Mouse (Mus musculus): ENCODE results near the gene Ubald2. TPM values are rescaled to one million over a fixed set of nuclear protein-coding genes. Genes with fewer than 3 reads are reported as not detected.
"Not testable (repeated sequence)": the region's sequence is repeated elsewhere in the genome, so short reads cannot be mapped to it uniquely, and the experiment has no call there.

Gene Ubald2
- polyA plus RNA-seq, 1 experiment from 2014 or later = 95.5 TPM

DNA sequence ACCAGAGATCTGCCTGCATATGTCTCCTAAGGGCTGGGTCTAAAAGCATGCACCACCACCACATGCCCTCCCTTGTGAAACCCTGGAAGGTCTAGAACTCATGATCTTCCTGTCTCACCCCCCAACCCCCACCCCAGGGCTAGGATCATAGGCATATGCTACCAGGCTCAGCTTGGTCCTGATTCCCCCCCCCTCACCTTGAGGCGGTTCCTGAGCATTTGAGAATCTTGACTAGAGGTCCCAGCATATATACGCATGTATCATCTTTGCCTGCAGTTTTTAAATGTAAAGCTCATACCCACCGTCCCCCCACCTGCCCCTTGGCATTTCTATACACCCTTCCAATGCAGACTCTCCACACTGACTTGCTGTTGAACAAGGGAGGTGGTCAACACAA lies 37.0 kb upstream of the Ubald2 start:
- no peak for DNase-seq (ENCODE audit: low spot score)
- no peaks in the 10 kb centered on the region for H3K4me1 ChIP-seq (ENCODE audit: control insufficient read depth, insufficient read depth, low read length)
- 94% methylated on average over 3 of the region's 3 CpGs for WGBS

DNA sequence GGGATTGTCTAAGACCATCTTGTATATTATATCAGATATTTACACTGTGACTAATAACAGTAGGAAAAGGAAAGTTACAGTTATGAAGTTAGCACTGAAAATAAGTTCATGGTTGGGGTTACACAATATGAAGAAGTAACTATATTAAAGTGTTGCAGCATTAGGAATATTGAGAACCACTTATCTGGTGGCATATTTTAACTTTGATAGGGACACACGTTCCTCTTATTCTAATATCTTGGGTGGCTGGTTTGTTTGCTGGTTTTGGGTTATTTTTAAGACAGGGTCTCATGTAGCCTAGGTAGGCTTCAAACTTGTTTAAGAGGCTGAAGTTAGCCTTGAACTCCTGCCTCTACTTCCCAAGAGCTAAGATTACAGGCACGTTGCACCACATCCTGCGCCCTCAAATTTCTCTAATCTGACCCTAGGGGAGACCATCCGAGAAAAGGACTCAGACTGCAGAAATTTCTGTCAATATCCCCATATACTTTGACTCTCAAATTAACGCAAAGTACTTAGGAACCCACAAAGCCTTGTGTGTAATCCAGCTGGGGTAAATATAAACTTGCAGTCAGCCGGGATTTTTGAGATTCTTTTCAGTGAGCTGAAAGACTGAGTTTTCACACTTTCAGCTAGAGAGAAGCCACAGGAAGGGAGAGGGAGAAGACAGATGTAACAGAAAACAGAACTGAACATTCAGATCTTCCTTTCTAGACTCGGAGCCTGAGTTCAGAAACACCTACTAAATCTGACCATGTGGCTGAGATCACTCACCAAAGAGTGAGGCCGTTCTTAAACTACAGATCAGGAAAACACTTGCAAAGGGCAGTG lies 36.2 kb upstream of the Ubald2 start:
- no peak for ATAC-seq
- H3K4me3 ChIP-seq (ENCODE audit: low read depth, low read length) = no peak overlapping the region
- H3K27ac ChIP-seq (ENCODE audit: low read depth, low read length) = no peak overlapping the region
- DNase-seq (ENCODE audit: low spot score) = no peak
- no peaks in the 10 kb centered on the region for H3K9me3 ChIP-seq (replicated peaks; ENCODE audit: control insufficient read depth, low read length)
- H3K4me2 ChIP-seq (ENCODE audit: low read length) = no peak overlapping the region
- no peaks in the 10 kb centered on the region for H3K4me1 ChIP-seq (ENCODE audit: control insufficient read depth, insufficient read depth, low read length)
- peaks cover 10% of the 10 kb centered on the region; the same call in 1 of the 2 replicates for H3K36me3 ChIP-seq (ENCODE audit: control insufficient read depth, insufficient read depth, low read length)
- no peaks in the 10 kb centered on the region for H3K27me3 ChIP-seq (replicated peaks; ENCODE audit: control insufficient read depth, insufficient read depth, low read length)
- no peak overlapping the region; the same call in 1 of the 2 replicates for H3K9ac ChIP-seq (ENCODE audit: low read length)
- WGBS = 86% methylated on average over 8 of the region's 8 CpGs

More for the DNA sequence above, 37.0 kb upstream of the Ubald2 start:
- no peak overlapping the region for H3K4me3 ChIP-seq (ENCODE audit: low read depth, low read length)
- no peak overlapping the region for H3K4me2 ChIP-seq (ENCODE audit: low read length)
- H3K27ac ChIP-seq (ENCODE audit: low read depth, low read length) = no peak overlapping the region
- no peaks in the 10 kb centered on the region for H3K27me3 ChIP-seq (replicated peaks; ENCODE audit: control insufficient read depth, insufficient read depth, low read length)
- H3K9ac ChIP-seq (ENCODE audit: low read length) = no peak overlapping the region
- no peaks in the 10 kb centered on the region for H3K9me3 ChIP-seq (replicated peaks; ENCODE audit: control insufficient read depth, low read length)
- ATAC-seq = no peak
- H3K36me3 ChIP-seq (ENCODE audit: control insufficient read depth, insufficient read depth, low read length) = peaks cover 10% of the 10 kb centered on the region; the same call in 1 of the 2 replicates

DNA sequence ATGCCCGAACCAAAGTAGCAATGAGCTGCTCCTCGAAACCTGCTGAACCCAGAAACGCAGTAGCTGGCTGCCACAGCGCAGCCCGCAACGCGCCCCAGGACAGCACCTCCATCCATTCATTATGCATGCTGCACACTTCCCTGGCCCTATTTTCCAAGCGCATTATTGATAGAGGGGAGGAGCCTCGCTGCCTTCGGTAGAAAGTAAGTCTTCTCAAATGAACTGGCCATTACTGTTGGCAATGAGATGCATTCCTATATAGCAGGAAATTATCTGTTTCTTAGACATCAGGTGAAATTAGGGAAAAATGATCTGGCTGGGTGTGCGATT lies 35.6 kb upstream of the Ubald2 start:
- Histone ChIP-seq H3K27ac (ENCODE audit: low read depth, low read length) (no peak overlapping the region), H3K4me2 (ENCODE audit: low read length) (no peak overlapping the region), H3K36me3 (ENCODE audit: control insufficient read depth, insufficient read depth, low read length) (peaks cover 13% of the 10 kb centered on the region), H3K9me3 (replicated peaks; ENCODE audit: control insufficient read depth, low read length) (no peaks in the 10 kb centered on the region), H3K9ac (ENCODE audit: low read length) (no peak overlapping the region; the same call in 1 of the 2 replicates), H3K27me3 (replicated peaks; ENCODE audit: control insufficient read depth, insufficient read depth, low read length) (no peaks in the 10 kb centered on the region), H3K4me1 (ENCODE audit: control insufficient read depth, insufficient read depth, low read length) (no peaks in the 10 kb centered on the region), H3K4me3 (ENCODE audit: low read depth, low read length) (no peak overlapping the region)
- DNase-seq (ENCODE audit: low spot score) = no peak
- WGBS = 75% methylated on average over 11 of the region's 11 CpGs
- no peak for ATAC-seq

DNA sequence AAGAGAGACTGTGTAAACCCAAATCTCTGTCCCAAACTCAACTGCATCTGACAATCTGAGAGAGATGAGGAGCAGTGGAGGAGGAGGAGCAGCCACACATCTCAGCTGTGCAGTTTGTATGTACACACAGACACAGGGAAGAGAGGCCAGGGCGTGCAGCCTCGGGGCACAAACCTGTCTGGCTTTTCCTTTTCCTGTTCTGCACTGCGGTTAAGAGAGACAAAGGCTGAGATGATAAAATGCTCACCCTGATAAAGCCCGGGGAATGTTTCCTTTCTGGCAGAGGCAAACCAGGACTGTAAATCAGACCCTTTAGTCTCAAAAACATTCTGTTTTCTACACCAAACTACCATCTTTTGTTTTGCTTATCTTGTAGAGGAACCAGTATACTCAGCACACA lies 33.3 kb upstream of the Ubald2 start:
- no peak overlapping the region for H3K27ac ChIP-seq (ENCODE audit: low read depth, low read length)
- H3K4me3 ChIP-seq (ENCODE audit: low read depth, low read length) = no peak overlapping the region
- 80% methylated on average over 4 of the region's 4 CpGs for WGBS

DNA sequence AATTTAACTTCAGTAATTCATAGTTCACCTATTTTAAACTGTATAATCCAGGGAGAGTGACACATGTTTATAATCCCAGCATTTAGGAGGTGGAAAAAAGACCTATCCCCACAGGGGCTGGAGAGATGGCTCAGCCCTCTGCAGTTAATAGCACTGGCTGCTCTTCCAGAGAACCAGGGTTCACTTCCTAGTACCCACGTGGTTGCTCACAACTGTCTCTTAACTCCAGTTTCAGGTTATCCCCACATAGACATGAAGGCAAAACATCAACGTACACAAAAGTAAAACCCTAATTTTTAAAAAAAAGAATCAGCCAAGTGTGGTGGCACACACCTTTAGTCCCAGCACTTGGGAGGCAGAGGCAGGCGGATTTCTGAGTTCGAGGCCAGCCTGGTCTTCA lies 28.3 kb upstream of the Ubald2 start:
- Histone ChIP-seq H3K4me2 (ENCODE audit: low read length) (no peak overlapping the region), H3K9ac (ENCODE audit: low read length) (no peak overlapping the region), H3K4me3 (ENCODE audit: low read depth, low read length) (no peak overlapping the region), H3K4me1 (ENCODE audit: control insufficient read depth, insufficient read depth, low read length) (no peaks in the 10 kb centered on the region), H3K36me3 (ENCODE audit: control insufficient read depth, insufficient read depth, low read length) (peaks cover 11% of the 10 kb centered on the region), H3K9me3 (replicated peaks; ENCODE audit: control insufficient read depth, low read length) (no peaks in the 10 kb centered on the region), H3K27ac (ENCODE audit: low read depth, low read length) (no peak overlapping the region), H3K27me3 (replicated peaks; ENCODE audit: control insufficient read depth, insufficient read depth, low read length) (no peaks in the 10 kb centered on the region)
- 92% methylated on average over 4 of the region's 4 CpGs for WGBS
- ATAC-seq (no peak), DNase-seq (ENCODE audit: low spot score) (no peak)

More for the DNA sequence above, 33.3 kb upstream of the Ubald2 start:
- DNase-seq (ENCODE audit: low spot score) = no peak
- Histone ChIP-seq H3K9ac (ENCODE audit: low read length) (no peak overlapping the region), H3K4me2 (ENCODE audit: low read length) (no peak overlapping the region), H3K36me3 (ENCODE audit: control insufficient read depth, insufficient read depth, low read length) (peaks cover 15% of the 10 kb centered on the region), H3K27me3 (replicated peaks; ENCODE audit: control insufficient read depth, insufficient read depth, low read length) (no peaks in the 10 kb centered on the region), H3K9me3 (replicated peaks; ENCODE audit: control insufficient read depth, low read length) (no peaks in the 10 kb centered on the region), H3K4me1 (ENCODE audit: control insufficient read depth, insufficient read depth, low read length) (no peaks in the 10 kb centered on the region)
- no peak for ATAC-seq

DNA sequence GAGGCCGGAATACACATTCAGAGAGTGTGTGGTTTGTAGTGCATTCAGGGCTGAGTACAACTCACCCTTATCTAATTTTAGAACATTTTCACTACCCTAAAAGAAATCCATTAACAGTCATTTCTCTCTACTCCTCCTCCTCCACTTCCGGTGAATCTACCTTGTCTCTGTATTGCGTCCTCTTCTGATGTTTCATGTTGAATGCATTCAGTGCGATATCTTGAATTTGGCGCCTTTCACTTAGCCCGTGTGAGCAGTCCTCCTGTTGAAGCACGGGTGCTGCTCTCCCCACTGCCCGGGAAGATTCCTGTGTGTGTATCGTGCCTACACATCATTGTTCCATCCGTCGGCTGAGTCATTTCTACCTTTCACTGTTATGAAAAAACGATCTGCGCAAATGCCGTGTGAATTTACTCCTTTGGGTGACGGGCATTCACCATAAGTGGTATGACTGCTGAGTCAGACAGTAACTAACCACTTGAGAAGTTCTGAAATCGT lies 27.6 kb upstream of the Ubald2 start:
- 95% methylated on average over 16 of the region's 16 CpGs for WGBS
- no peak overlapping the region for H3K4me3 ChIP-seq (ENCODE audit: low read depth, low read length)
- no peak overlapping the region for H3K4me2 ChIP-seq (ENCODE audit: low read length)
- no peak for DNase-seq (ENCODE audit: low spot score)
- peaks cover 11% of the 10 kb centered on the region for H3K36me3 ChIP-seq (ENCODE audit: control insufficient read depth, insufficient read depth, low read length)
- H3K27me3 ChIP-seq (replicated peaks; ENCODE audit: control insufficient read depth, insufficient read depth, low read length) = no peaks in the 10 kb centered on the region
- no peaks in the 10 kb centered on the region for H3K9me3 ChIP-seq (replicated peaks; ENCODE audit: control insufficient read depth, low read length)
- ATAC-seq = no peak
- peaks cover 5% of the 10 kb centered on the region; the same call in 1 of the 2 replicates for H3K4me1 ChIP-seq (ENCODE audit: control insufficient read depth, insufficient read depth, low read length)
- no peak overlapping the region for H3K9ac ChIP-seq (ENCODE audit: low read length)
- no peak overlapping the region for H3K27ac ChIP-seq (ENCODE audit: low read depth, low read length)

DNA sequence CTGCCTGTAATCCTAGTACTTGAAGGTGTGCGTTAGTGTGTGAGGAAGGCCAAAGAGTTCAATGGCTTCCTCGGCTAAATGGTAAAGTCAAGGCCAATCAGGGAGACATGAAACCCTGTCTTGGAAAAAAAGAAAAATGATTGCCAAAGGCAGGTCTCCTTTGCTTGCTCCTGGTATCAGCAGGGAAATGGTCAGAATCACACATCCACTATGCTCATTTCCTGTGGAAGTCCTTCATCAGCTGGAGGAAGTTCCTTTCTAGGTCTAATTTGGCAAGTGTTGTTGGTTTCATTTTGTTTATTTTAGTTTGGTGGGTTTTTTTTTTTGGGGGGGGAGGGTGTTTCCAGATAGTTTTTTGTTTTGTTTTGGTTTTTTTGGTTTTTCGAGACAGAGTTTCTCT lies 24.9 kb upstream of the Ubald2 start:
- no peak for ATAC-seq
- H3K4me3 ChIP-seq (ENCODE audit: low read depth, low read length) = no peak overlapping the region
- no peak overlapping the region for H3K9ac ChIP-seq (ENCODE audit: low read length)
- H3K9me3 ChIP-seq (replicated peaks; ENCODE audit: control insufficient read depth, low read length) = no peaks in the 10 kb centered on the region
- H3K4me2 ChIP-seq (ENCODE audit: low read length) = no peak overlapping the region
- 93% methylated on average over 3 of the region's 3 CpGs for WGBS
- no peak overlapping the region for H3K27ac ChIP-seq (ENCODE audit: low read depth, low read length)
- H3K36me3 ChIP-seq (ENCODE audit: control insufficient read depth, insufficient read depth, low read length) = peaks cover 2% of the 10 kb centered on the region
- no peaks in the 10 kb centered on the region for H3K27me3 ChIP-seq (replicated peaks; ENCODE audit: control insufficient read depth, insufficient read depth, low read length)
- peaks cover 15% of the 10 kb centered on the region; the same call in 1 of the 2 replicates for H3K4me1 ChIP-seq (ENCODE audit: control insufficient read depth, insufficient read depth, low read length)
- no peak for DNase-seq (ENCODE audit: low spot score)

DNA sequence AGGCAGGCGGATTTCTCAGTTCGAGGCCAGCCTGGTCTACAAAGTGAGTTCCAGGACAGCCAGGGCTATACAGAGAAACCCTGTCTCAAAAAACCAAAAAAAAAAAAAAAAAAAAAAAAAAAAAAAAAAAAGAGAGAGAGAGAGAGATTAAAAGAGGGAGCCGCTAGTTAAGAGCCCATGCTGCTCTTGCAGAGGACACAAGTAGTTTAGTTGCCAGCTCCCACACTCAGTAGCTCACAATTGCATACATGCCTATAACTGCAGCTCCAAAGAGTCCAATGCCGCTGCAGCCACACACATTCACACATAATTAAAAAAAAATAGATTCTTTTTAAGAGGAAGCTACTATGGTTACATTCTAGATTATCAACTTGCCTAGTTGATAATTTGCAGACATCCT lies 23.5 kb upstream of the Ubald2 start:
- not testable (repeated sequence) for DNase-seq (ENCODE audit: low spot score); H3K36me3 ChIP-seq (ENCODE audit: control insufficient read depth, insufficient read depth, low read length); H3K9ac ChIP-seq (ENCODE audit: low read length); H3K27ac ChIP-seq (ENCODE audit: low read depth, low read length); ATAC-seq; H3K4me3 ChIP-seq (ENCODE audit: low read depth, low read length); H3K27me3 ChIP-seq (replicated peaks; ENCODE audit: control insufficient read depth, insufficient read depth, low read length); H3K9me3 ChIP-seq (replicated peaks; ENCODE audit: control insufficient read depth, low read length)
- Histone ChIP-seq H3K4me2 (ENCODE audit: low read length) (peak overlapping the region; percentile 94), H3K4me1 (ENCODE audit: control insufficient read depth, insufficient read depth, low read length) (peaks cover 15% of the 10 kb centered on the region; the same call in 1 of the 2 replicates)
- 83% methylated on average over 3 of the region's 4 CpGs for WGBS

DNA sequence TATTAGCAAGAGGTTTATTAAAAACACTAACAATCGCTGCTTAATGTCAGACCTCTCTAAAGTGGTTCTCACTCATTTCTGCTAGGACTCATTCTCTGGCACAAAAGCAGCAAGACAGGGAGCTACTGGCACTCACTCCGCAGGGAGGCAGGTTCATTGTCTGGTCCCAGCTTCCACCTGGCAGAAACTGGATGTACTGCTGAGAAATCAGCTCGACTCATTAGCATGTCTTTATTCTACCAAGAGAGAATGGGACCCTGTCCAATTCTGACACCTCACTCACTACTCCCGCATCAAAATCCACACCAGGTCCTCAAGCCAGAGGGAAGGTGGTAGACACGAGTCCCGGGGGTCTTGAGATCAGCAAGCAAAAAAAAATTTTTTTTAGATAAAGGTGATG lies 22.3 kb upstream of the Ubald2 start:
- no peak for ATAC-seq
- H3K36me3 ChIP-seq (ENCODE audit: control insufficient read depth, insufficient read depth, low read length) = no peaks in the 10 kb centered on the region
- DNase-seq (ENCODE audit: low spot score) = peak; percentile 71
- H3K9ac ChIP-seq (ENCODE audit: low read length) = peak overlapping the region; percentile 96
- H3K27ac ChIP-seq (ENCODE audit: low read depth, low read length) = no peak overlapping the region
- 1% methylated on average over 6 of the region's 6 CpGs for WGBS
- no peaks in the 10 kb centered on the region for H3K27me3 ChIP-seq (replicated peaks; ENCODE audit: control insufficient read depth, insufficient read depth, low read length)
- H3K4me1 ChIP-seq (ENCODE audit: control insufficient read depth, insufficient read depth, low read length) = peaks cover 15% of the 10 kb centered on the region; the same call in 1 of the 2 replicates
- peak overlapping the region; percentile 82 for H3K4me3 ChIP-seq (ENCODE audit: low read depth, low read length)
- no peaks in the 10 kb centered on the region for H3K9me3 ChIP-seq (replicated peaks; ENCODE audit: control insufficient read depth, low read length)
- H3K4me2 ChIP-seq (ENCODE audit: low read length) = peak overlapping the region; percentile 94
